Mouse (Mus musculus) hindbrain, postnatal 0 days (tissue): ENCODE measurements around the gene Uap1l1. TPM values are rescaled to one million over a fixed set of nuclear protein-coding genes. Genes with fewer than 3 reads are reported as not detected.

Experiments
- ATAC-seq: fragments of 200-750 bp; cut with Nextera tagmentation; 2 replicates; pipeline ENCODE4 v1.8.0; 2017; ENCODE audit warnings: mild to moderate bottlenecking, moderate TSS enrichment, moderate library complexity
- DNase-seq: peaks from one replicate; pipeline ENCODE4 v3.0.0-alpha.2; 2015; ENCODE audit warnings: low spot score
- H3K27ac ChIP-seq: fragments of 300-500 bp; sonication (generic); 2 replicates; pipeline ENCODE4 v1.5.1; 2014; ENCODE audit warnings: mild to moderate bottlenecking
- H3K27me3 ChIP-seq: fragments of 300-500 bp; sonication (generic); 2 replicates; pipeline ENCODE4 v1.6.1; 2014; ENCODE audit warnings: low read length, mixed read lengths; ENCODE audit not compliant: insufficient read depth
- H3K36me3 ChIP-seq: fragments of 300-500 bp; sonication (generic); 2 replicates; pipeline ENCODE4 v1.6.1; 2014; ENCODE audit warnings: low read length, mixed read lengths; ENCODE audit not compliant: insufficient read depth
- H3K4me1 ChIP-seq: fragments of 300-500 bp; sonication (generic); 2 replicates; pipeline ENCODE4 v1.6.1; 2014; ENCODE audit warnings: antibody characterized with exemption, low read length, mixed read lengths; ENCODE audit not compliant: insufficient read depth
- H3K4me2 ChIP-seq: fragments of 300-500 bp; sonication (generic); 2 replicates; pipeline ENCODE4 v1.6.1; 2014; ENCODE audit warnings: low read depth, mild to moderate bottlenecking, low read length, moderate library complexity, mixed read lengths
- H3K4me3 ChIP-seq: fragments of 300-500 bp; sonication (generic); 2 replicates; pipeline ENCODE4 v1.5.1; 2014; ENCODE audit warnings: low read length
- H3K9ac ChIP-seq: fragments of 300-500 bp; sonication (generic); replicated peaks from 2 replicates; pipeline ENCODE4 v1.6.1; 2014; ENCODE audit warnings: mild to moderate bottlenecking, low read length, moderate library complexity, mixed read lengths
- H3K9me3 ChIP-seq: fragments of 300-500 bp; sonication (generic); 2 replicates; pipeline ENCODE4 v1.6.1; 2016; ENCODE audit warnings: low read length, mixed read lengths
- CTCF ChIP-seq: IDR thresholded peaks from 2 replicates; pipeline ENCODE4 v1.5.1; 2016; ENCODE audit warnings: antibody characterized with exemption, control low read depth, low read depth
- WGBS: fragments of 180-500 bp; shearing (Covaris S2); extraction: QIAGEN DNeasy Blood & Tissue Kit; methylation state at CpG from one replicate; pipeline ENCODE4 v1.1.7; 2014; 5-methylcytosine and 5-hydroxymethylcytosine counted together
- polyA plus RNA-seq: library from polyadenylated mRNA; unstranded; fragments of >200 nt; fragmentation: Nextera tagmentation; extraction: Ambion mirVana; gene quantifications from 2 replicates; pipeline ENCODE4 v1.2.1, GENCODE M21; 2015
- total RNA-seq: library from RNA; depleted of rRNA; stranded (reverse); fragments of >200 nt; gene quantifications from 2 replicates; pipeline ENCODE4 v1.2.3, GENCODE M21; 2014

Uap1l1 gene
- total and polyA plus RNA-seq, 2 experiments from 2014 or later: 7.5 to 15.6 TPM

DNA sequence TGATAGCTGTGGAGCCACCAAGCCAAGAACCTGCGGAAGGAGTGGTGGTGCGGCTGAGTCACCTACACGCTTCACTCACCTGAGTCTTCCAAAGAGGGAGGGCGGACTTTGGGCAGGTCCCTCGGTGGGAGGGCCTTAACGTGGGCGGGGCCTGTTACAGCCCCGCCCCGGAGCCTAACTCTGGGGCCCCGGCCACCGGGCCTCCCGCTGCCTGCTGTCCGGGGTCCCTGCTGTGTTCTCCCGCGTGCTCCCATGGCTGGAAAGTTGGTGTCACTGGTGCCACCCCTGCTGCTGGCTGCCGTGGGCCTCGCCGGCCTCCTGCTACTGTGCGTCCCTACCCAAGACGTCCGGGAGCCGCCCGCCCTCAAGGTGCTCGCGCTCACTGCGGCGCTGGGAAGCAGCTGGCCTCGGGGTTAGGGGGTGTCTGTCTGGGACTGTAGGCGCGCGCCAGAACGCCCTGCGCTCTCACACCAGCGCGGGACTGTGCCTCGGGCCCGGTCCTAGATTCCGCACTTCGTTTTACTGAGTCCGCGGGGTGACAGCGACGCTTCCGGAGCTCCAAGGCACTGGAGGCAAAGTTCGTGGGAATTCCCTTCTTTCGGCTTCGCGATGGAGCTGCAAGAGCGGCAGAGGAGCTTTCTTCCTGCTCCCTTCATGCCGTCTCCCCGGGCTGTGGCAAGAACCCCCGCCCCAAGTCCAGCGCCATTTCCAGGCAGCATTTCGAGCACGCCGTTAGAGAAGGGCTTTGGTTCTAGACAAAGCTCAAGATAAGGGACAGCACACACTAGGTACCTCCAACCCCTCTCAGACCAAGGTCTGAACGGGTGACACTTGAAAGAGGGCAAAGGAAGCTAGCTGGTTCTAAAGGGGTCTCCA, 30.5 kb upstream of the Uap1l1 start, which contains the start of gene Entpd2:
TSS of gene Entpd2 (plus strand) at position 154 of the 876 bp plus-strand sequence.
- 2% methylated on average over 57 of the region's 57 CpGs for WGBS
- no peaks in the 10 kb centered on the region for H3K36me3 ChIP-seq
- peaks cover 23% of the 10 kb centered on the region for H3K27me3 ChIP-seq
- peak within 1 kb of the TSS; percentile 36 for H3K4me3 ChIP-seq
- peak within 1 kb of the TSS; percentile 68 for H3K4me2 ChIP-seq
- H3K4me1 ChIP-seq: peaks cover 21% of the 10 kb centered on the region; the same call in 1 of the 2 replicates
- peak; percentile 57 for TF ChIP-seq CTCF
- H3K27ac ChIP-seq: peak within 1 kb of the TSS; percentile 58
- peak; percentile 71 for DNase-seq
- H3K9ac ChIP-seq: peak within 1 kb of the TSS; percentile 37; the same call in 1 of the 2 replicates
- H3K9me3 ChIP-seq: no peaks in the 10 kb centered on the region
- ATAC-seq: peak; percentile 52; the same call in 1 of the 2 replicates

DNA sequence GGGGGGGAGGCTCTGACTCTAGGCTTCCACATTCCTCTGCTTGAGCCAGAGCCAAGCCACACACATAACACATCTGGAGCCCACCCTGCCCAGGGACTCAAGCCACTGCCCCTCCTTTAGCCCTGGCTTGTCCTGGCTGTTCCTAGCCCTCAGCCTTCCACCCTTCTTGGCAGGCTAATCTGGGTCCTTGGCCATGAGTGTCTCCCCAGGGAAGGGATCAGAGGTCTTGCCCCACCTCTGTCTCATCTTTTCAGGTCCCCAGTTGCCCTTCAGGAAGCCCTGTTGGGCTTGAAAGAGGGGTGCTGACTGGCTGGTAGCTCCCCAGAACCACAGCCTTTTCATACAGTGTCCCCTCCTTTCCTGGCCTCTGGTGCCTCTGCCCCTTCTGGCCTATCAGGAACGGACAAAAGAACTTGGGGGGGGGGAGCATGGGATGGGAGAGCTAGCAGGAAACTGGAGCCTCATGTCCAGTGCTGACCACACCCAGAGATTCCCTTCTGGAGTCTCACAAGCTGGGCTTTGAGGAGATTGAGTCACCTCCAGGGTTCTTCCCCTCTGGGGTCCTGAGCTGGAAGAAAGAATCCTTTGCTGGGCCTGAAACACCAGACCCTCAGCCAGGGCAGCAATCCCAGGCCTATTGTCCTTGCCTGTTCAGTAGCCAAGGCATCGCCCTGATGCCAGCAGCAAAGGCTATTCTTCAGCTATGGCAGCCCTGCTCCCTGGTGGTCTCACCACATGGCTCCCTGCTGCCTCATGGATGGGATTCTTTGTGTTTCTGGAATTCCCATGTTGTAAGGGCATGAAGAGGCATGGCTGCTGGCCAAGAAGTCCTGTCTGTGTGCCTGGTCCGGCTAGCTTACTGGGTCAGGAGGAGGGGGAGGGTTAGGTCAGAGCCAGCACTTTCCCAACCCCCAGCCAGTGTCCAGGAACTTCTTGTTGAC, 29.1 kb upstream of the Uap1l1 start:
- Histone ChIP-seq H3K27me3 (peaks cover 18% of the 10 kb centered on the region), H3K4me1 (peaks cover 13% of the 10 kb centered on the region; the same call in 1 of the 2 replicates), H3K4me2 (no peak overlapping the region), H3K27ac (peak overlapping the region; percentile 58), H3K36me3 (no peaks in the 10 kb centered on the region), H3K9me3 (no peaks in the 10 kb centered on the region), H3K4me3 (no peak overlapping the region), H3K9ac (no peak overlapping the region)
- 21% methylated on average over 3 of the region's 3 CpGs for WGBS
- TF ChIP-seq CTCF: no peak; the same call in 1 of the 2 replicates
- peak; percentile 81 for DNase-seq
- ATAC-seq: peak; percentile 90

DNA sequence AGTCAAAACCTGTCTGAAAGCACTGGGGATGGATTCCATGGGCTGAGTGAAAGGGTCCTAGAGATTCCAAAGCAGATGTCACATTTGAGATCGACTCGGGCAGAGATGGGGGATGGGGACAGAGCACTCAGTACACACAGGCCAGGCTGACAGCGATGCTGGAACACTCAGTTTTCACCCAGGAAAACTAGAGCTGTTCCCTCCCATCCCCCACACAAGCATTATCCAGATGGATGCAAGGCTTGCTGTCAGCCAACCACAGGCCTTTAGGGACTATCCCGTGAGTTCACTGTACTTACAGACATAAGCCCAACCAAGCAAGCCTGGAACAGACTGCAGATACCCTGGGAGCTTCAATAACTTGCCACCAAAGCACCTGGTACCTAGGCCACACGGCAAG, 25.8 kb upstream of the Uap1l1 start:
- H3K27ac ChIP-seq: no peak overlapping the region
- H3K9ac ChIP-seq: no peak overlapping the region
- no peaks in the 10 kb centered on the region for H3K36me3 ChIP-seq
- DNase-seq (peak; percentile 43), ATAC-seq (no peak)
- H3K4me1 ChIP-seq: peaks cover 8% of the 10 kb centered on the region; the same call in 1 of the 2 replicates
- 61% methylated on average over 5 of the region's 5 CpGs for WGBS
- H3K4me2 ChIP-seq: no peak overlapping the region
- TF ChIP-seq CTCF: no peak
- no peaks in the 10 kb centered on the region for H3K9me3 ChIP-seq
- H3K4me3 ChIP-seq: no peak overlapping the region
- H3K27me3 ChIP-seq: no peaks in the 10 kb centered on the region

DNA sequence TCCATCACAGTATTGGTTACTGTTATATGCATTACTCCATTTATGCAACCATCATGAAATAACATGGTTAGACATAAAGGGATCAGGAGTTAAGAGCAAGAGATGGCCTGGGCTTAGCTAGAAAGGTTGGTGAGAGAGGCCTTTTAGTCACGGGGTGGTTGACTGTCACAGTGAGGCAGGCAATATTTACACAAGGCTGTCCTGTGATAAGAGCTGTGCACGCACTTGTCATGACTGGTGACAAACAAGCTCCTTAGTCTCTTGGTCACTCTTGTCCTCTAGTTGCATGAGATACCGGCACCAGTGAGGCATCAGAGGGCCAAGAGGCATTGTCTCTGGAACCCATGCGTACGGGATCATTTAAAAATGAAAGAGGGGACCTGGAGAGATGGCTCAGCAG, 19.0 kb upstream of the Uap1l1 start:
- H3K36me3 ChIP-seq: no peaks in the 10 kb centered on the region
- 79% methylated on average over 5 of the region's 5 CpGs for WGBS
- no peak overlapping the region for H3K4me2 ChIP-seq
- H3K4me3 ChIP-seq: no peak overlapping the region
- no peaks in the 10 kb centered on the region for H3K27me3 ChIP-seq
- no peaks in the 10 kb centered on the region for H3K4me1 ChIP-seq
- H3K9me3 ChIP-seq: no peaks in the 10 kb centered on the region
- DNase-seq (no peak), ATAC-seq (no peak)
- no peak overlapping the region for H3K9ac ChIP-seq
- H3K27ac ChIP-seq: no peak overlapping the region
- no peak for TF ChIP-seq CTCF

DNA sequence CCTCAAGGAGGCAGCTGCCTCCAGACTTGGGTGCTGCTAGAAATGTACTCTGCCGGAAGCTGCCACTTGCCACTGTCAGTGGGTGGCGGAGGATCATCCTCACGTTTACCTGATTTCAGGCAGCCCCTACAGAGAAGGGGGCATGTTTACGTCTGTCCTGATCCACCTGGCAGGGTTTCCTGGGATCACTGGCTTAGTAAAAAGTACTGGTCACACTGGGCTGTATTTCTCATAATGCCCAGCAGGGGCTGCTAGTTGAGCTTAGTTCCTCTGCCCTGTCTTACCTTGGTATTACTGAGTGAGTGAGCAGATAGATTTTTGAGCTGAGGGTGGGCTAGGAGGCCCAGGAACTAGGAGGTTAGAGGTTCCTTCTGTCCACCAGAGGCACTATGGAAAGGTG, 11.1 kb upstream of the Uap1l1 start:
- Histone ChIP-seq H3K4me2 (no peak overlapping the region), H3K9me3 (no peaks in the 10 kb centered on the region), H3K27me3 (no peaks in the 10 kb centered on the region), H3K4me1 (peaks cover 2% of the 10 kb centered on the region; the same call in 1 of the 2 replicates), H3K36me3 (no peaks in the 10 kb centered on the region), H3K9ac (no peak overlapping the region), H3K4me3 (no peak overlapping the region), H3K27ac (no peak overlapping the region)
- 55% methylated on average over 4 of the region's 4 CpGs for WGBS
- peak; percentile 87 for TF ChIP-seq CTCF
- DNase-seq (peak; percentile 79), ATAC-seq (peak; percentile 43; the same call in 1 of the 2 replicates)

DNA sequence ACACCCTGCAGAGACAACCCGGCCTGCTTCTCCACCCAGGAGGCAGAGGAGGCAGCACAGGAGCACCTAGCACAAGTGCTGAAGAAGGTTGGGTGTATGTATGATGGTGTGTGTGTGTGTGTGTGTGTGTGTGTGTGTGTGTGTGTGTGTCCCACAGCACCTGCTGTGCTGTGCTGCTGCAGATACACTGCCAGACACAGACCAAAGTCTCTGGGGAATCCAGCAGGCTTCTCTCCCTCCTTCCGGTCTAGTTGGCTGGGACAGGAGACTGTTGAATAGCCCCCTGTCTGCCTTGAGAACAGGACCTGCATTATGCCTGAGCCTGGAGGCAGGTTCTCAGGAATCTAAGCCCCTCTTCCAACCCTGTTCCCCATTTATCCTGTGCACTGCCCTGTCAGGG, 7.9 kb upstream of the Uap1l1 start:
- ATAC-seq: peak; percentile 46
- DNase-seq: peak; percentile 58
- 25% methylated on average over 2 of the region's 2 CpGs for WGBS
- Histone ChIP-seq H3K9me3 (no peaks in the 10 kb centered on the region), H3K4me3 (peak overlapping the region; percentile 70), H3K36me3 (no peaks in the 10 kb centered on the region), H3K9ac (peak overlapping the region; percentile 67; the same call in 1 of the 2 replicates), H3K4me1 (peaks cover 3% of the 10 kb centered on the region; the same call in 1 of the 2 replicates), H3K27ac (0 out of 2 replicates have a peak overlapping the region, but pooled peaks have one; percentile 56), H3K27me3 (no peaks in the 10 kb centered on the region), H3K4me2 (peak overlapping the region; percentile 98)
- no peak for TF ChIP-seq CTCF
